Mouse (Mus musculus): ENCODE measurements around the gene Usp12. TPM values are rescaled to one million over a fixed set of nuclear protein-coding genes. Genes with fewer than 3 reads are reported as not detected.
A peak's percentile ranks its signal among the peaks of the same experiment; 100 is the strongest.

The Usp12 gene
- total RNA-seq, 2 experiments from 2014 or later, result 49.0 to 53.9 TPM

- intact Hi-C loops (cut with DNase I), result no loop called here
- no peak for DNase-seq
These were observed 15.1 kb upstream of the Usp12 start for GRCm38 (mm10) chr5:146809951-146810350.

- intact Hi-C loops (cut with DNase I), result no loop called here
These were observed 11.2 kb upstream of the Usp12 start for GRCm38 (mm10) chr5:146806004-146806430.

DNA sequence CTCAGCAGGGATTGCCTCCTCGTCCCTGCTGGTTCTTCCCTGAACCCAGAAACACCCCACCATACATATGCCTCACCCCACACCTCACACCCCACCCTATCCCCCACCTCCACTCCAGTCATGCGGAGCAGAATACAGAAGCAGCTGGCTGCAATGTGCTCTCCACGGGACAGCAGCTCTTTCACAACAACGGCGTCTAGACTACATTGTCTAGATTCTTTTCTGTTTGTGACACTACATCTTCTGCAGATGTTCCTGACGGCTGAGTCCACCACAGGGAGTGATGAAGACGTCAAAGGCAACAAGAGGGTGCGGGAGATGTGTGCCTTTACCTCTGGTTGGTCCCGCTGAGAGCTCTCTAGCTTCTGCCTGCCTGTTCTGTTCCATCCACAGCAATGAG lies 3.2 kb upstream of the Usp12 start:
- DNase-seq, result no peak
- intact Hi-C loops (cut with DNase I), result loop anchor here (5.0 kb wide), 1 partner anchor 34 kb away; the partner anchor contains the start of gene Rpl21

More at GRCm38 (mm10) chr5:146806004-146806430, 11.2 kb upstream of the Usp12 start:
- no peak for DNase-seq

- no peak for DNase-seq
- intact Hi-C loops (cut with DNase I), result loop anchor here (5.0 kb wide), 1 partner anchor 37 kb away; the partner anchor contains the start of gene Rpl21
These were observed 922 bp upstream of the Usp12 start for GRCm38 (mm10) chr5:146795728-146796127.

DNA sequence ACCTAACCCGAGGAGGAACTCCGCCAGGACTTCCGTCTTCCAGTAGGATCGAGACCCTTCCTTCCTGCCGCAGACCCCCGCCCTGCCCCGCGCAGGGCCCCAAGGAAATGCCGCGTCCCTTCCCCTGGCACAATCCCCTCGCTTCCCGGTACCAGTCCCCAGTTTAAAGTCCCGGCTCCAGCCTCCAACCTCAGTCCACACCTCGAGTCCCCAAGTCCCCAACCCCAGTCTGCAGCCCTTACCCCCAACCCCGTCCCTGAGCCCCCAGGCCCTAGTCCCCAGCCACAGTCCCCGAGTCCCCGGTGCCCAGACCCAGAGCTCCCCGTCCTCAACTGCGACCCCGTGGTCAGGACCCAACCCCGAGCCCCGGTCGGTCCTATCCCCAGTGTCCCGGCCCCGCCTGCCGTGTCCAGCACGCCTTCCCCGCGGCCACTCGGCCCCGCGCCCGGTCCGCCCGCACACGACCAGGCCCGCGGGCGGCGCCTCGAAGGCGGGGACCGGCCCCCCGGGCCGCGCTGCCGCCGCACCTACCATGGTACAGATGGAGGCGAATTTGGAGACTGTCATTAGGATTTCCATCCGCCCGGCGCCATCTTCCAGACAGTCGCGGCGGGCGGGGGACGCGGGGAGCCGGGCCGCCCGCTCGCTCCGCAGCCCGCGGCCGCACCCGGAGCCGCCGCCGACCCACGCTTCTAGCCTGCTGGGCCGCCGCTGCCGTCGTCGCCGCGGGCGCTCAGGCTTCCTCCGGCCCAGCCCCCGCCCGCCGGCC lies 538 bp downstream of the Usp12 start:
- DNase-seq, result peak; percentile 47
- intact Hi-C loops (cut with DNase I), result no loop called here

GRCm38 (mm10) chr5:146793630-146794083 lies 1.1 kb downstream of the Usp12 start:
- intact Hi-C loops (cut with DNase I), result no loop called here
- DNase-seq, result no peak

DNA sequence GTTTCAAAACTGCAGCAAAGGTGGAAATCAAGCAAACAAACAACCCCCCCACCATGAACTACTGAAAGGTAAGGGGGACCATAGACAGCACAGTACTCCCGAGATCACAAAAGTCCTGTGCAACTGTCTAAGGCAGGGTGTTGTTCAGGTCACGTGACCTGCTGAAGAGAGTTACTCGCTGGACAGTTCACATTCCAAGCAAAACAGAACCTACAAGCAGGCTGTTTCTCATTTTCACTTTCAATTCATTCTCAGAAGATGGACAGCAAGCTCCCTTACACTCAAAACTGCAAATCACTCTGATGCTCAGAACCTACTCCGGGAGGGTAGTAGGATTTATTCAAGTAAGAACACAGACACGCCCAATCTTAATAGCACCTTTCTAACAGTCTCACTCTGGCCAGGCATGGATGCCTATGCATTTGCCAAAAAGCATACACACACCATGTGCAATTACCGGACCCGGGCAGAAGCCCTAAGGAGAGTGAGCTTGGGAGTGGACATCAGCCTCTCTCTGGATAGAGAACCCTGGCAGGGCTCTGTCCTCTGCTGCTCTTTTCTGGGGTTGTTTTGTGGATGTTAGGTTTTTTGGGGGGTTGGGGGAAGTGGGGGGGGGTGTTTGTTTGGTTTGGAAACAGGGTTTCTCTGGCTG lies 2.5 kb downstream of the Usp12 start:
- intact Hi-C loops (cut with DNase I), result no loop called here
- no peak for DNase-seq

DNA sequence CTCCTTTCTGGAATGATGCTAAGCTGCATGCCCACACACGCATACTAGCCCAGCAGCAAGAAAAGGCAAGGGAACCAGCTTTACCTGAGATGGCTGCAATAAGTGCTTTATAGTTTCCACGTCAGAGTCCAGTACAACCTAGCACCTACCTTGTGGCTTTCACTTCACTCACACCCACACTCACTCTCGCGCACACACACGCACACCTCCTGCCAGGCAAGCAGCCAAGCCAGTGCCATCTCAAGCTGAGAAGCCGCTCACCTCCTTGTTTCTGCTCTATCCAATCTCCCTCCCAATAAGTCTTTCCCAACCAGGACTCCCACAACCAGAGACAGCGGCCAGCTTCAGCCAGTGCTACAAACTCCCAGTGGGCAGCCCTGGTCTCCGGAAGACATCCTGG lies 3.9 kb downstream of the Usp12 start:
- intact Hi-C loops (cut with DNase I), result no loop called here
- DNase-seq, result no peak

GRCm38 (mm10) chr5:146789413-146789812 lies 5.4 kb downstream of the Usp12 start:
- intact Hi-C loops (cut with DNase I), result no loop called here
- DNase-seq, result no peak

GRCm38 (mm10) chr5:146786123-146786522 lies 8.7 kb downstream of the Usp12 start:
- intact Hi-C loops (cut with DNase I), result no loop called here
- DNase-seq, result no peak

- no peak for DNase-seq
- intact Hi-C loops (cut with DNase I), result no loop called here
These were observed 10.9 kb downstream of the Usp12 start for GRCm38 (mm10) chr5:146783891-146784290.

DNA sequence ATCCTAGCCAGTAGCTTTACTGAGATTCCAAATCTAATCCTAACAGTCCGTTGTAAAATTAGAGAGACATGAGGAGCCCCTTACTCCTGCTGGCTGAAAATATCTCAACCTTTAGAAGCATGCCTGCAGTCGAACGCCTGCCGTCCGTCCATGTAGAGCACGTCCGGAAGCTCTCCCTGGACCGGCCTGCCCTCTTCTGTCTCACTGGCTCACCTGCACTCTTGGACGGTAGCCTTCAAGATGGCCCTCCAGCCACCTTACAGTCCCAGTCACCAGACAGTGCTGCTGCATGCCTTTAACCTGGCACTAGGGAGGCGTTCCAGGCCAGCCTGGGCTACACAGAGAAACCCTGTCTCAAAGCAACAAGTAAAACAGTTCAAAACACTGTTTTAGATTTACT lies 11.5 kb downstream of the Usp12 start:
- DNase-seq, result no peak
- intact Hi-C loops (cut with DNase I), result no loop called here

DNA sequence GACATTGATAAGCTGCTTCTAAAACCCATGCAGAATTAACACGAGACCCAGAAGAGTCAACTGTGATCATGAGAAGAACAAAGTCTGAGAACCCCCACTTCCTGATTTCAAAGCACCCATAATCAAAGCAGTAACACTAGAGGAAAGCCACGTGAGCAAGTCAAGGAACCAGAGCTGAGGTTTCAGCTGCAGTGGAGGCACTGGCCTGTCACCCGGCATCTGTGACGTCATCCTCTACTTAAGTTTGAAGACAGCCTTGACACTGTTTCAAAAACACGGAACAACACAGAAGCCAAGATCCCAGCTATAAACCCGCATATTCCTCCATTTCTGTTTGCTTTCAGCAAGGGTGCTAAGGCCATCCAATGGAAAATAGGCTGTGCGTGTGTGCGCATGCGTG lies 13.1 kb downstream of the Usp12 start:
- intact Hi-C loops (cut with DNase I), result no loop called here

DNA sequence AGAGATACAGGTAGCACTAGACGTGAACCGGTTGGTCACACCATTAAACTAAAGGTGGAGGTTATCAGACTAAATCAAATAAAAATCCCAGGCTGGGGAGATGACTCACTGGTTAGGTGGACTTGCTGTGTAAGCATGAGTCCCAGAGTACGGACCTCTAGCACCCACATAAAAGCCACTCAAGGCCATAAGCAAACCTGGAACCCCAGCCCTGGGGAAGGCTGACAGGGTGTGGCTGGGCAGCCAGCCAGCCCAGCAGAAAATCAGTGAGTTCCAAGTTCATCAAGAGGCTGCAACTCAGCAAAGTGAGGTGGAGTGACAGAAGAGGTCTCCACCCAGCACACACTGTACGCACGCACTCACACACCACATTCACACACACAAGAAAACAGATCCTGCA lies 14.9 kb downstream of the Usp12 start:
- DNase-seq, result no peak
- intact Hi-C loops (cut with DNase I), result no loop called here

More for the DNA sequence above, 13.1 kb downstream of the Usp12 start:
- no peak for DNase-seq

DNA sequence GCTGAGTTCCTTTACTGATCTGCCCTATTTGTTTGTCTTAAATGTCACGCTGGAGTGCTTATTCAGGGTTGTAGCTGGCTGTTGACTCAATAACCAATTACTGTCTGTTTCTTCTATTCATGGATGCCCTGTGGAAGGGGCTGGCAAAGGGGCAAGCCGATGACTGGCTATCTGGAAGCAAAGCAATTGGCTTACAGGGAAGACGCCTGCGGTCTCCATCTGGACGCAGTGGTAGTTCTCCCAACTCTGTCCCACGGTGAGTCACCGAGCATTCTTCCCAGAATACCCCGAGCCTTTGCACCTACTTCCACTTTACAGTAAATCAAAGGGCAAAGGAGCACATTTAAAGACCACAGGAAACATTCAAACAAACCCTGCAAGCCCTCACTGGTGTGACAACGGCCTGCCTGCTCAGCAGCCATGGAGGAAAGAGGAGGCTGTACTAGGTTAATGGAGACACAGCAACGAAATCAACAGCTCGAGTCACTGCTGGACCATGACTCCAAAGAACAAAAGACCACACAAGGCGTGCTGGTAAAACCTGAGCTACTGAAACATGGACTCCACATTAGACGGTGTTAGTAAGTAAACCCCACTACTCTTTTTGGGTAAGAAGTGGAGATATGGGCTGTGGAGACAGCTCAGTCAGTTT lies 17.7 kb downstream of the Usp12 start:
- DNase-seq, result peak; percentile 60
- intact Hi-C loops (cut with DNase I), result no loop called here

- no peak for DNase-seq
- intact Hi-C loops (cut with DNase I), result no loop called here
These were observed 22.8 kb downstream of the Usp12 start for GRCm38 (mm10) chr5:146771982-146772381.

GRCm38 (mm10) chr5:146770002-146770848 lies 24.6 kb downstream of the Usp12 start:
- DNase-seq, result no peak

GRCm38 (mm10) chr5:146765791-146766190 lies 29.0 kb downstream of the Usp12 start:
- intact Hi-C loops (cut with DNase I), result no loop called here
- DNase-seq, result no peak

More at GRCm38 (mm10) chr5:146770002-146770848, 24.6 kb downstream of the Usp12 start:
- intact Hi-C loops (cut with DNase I), result no loop called here

DNA sequence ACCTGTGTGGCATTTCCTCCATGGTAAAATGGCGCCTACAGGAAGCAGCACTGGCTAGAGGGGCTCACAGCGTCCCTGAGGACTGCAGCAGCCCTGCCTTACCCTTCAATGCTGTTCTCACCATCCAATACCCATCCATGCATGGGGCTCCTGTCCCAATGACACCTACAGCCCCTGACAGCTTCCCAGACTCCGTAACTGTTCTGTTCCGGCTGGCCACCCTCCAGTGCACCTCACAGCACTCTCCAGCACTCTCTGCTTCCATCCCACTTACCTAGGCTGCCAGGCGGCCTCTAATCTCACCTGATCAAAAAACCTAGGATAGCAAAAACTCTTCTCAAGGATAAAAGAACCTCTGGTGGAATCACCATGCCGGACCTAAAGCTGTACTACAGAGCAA lies 35.6 kb downstream of the Usp12 start:
- no peak for DNase-seq
- intact Hi-C loops (cut with DNase I), result no loop called here

DNA sequence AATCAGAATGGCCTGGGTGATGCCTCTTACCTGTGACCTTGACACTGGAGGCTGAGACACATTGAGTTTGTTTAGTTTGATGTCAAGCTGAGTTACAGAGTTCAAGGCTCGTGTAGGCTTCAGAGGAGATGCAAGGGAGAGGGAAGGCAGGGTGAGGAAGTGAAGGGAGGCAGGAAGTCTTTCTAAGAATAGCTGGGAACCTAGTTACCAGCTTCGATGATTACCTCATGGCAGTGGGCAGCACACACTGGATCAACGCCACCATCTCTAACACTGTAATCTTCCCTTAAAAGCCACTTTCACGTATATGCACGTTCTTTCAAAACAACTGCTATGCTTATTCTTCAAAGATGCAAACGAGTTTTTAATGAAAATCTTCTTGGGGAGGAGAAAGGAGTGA lies 36.9 kb downstream of the Usp12 start:
- no peak for DNase-seq
- intact Hi-C loops (cut with DNase I), result no loop called here

- intact Hi-C loops (cut with DNase I), result no loop called here
- DNase-seq, result no peak
These were observed 37.5 kb downstream of the Usp12 start for GRCm38 (mm10) chr5:146757316-146757715.

All from left cerebral cortex, postnatal 4 days (tissue).